Mouse (Mus musculus) intestine, postnatal 0 days (tissue): ENCODE results near the gene Bcl2l1. TPM values are rescaled to one million over a fixed set of nuclear protein-coding genes. Genes with fewer than 3 reads are reported as not detected.

ENCODE experiments used
- ATAC-seq: fragments of 200-750 bp; cut with Nextera tagmentation; 2 replicates; pipeline ENCODE4 v1.8.0; 2017; ENCODE audit warnings: mild to moderate bottlenecking, moderate TSS enrichment, moderate library complexity
- H3K27ac ChIP-seq: fragments of 300-500 bp; sonication (generic); 2 replicates; pipeline ENCODE4 v1.5.1; 2014; ENCODE audit warnings: mild to moderate bottlenecking, low read depth, low read length, moderate library complexity
- H3K27me3 ChIP-seq: fragments of 300-500 bp; sonication (generic); replicated peaks from 2 replicates; pipeline ENCODE4 v1.6.1; 2014; ENCODE audit warnings: low read length, mixed read lengths; ENCODE audit not compliant: control insufficient read depth, insufficient read depth
- H3K36me3 ChIP-seq: fragments of 300-500 bp; sonication (generic); 2 replicates; pipeline ENCODE4 v1.6.1; 2014; ENCODE audit warnings: mild to moderate bottlenecking, moderate library complexity; ENCODE audit not compliant: control insufficient read depth, insufficient read depth
- H3K4me1 ChIP-seq: fragments of 300-500 bp; sonication (generic); replicated peaks from 2 replicates; pipeline ENCODE4 v1.6.1; 2014; ENCODE audit warnings: antibody characterized with exemption, low read length, mixed read lengths; ENCODE audit not compliant: control insufficient read depth, insufficient read depth
- H3K4me2 ChIP-seq: fragments of 300-500 bp; sonication (generic); replicated peaks from 2 replicates; pipeline ENCODE4 v1.6.1; 2014; ENCODE audit warnings: low read depth, mild to moderate bottlenecking, moderate library complexity
- H3K4me3 ChIP-seq: fragments of 300-500 bp; sonication (generic); 2 replicates; pipeline ENCODE4 v1.5.1; 2014; ENCODE audit warnings: low read depth, low read length
- H3K9ac ChIP-seq: fragments of 300-500 bp; sonication (generic); 2 replicates; pipeline ENCODE4 v1.6.1; 2014; ENCODE audit warnings: mild to moderate bottlenecking, low read depth, low read length
- H3K9me3 ChIP-seq: fragments of 300-500 bp; sonication (generic); 2 replicates; pipeline ENCODE4 v1.6.1; 2016; ENCODE audit warnings: mixed run types; ENCODE audit not compliant: control insufficient read depth
- CTCF ChIP-seq: sonication (generic); IDR thresholded peaks from 2 replicates; pipeline ENCODE4 v1.5.1; 2016; ENCODE audit warnings: low read depth, mild to moderate bottlenecking, control low read depth, antibody characterized with exemption, moderate library complexity
- WGBS: fragments of 180-500 bp; shearing (Covaris S2); extraction: QIAGEN DNeasy Blood & Tissue Kit; methylation state at CpG from one replicate; pipeline ENCODE4 v1.1.7; 2014; 5-methylcytosine and 5-hydroxymethylcytosine counted together
- polyA plus RNA-seq: library from polyadenylated mRNA; unstranded; fragments of >200 nt; fragmentation: Nextera tagmentation; extraction: Ambion mirVana; gene quantifications from 2 replicates; pipeline ENCODE4 v1.2.1, GENCODE M21; 2015

Bcl2l1 gene
- polyA plus RNA-seq, 1 experiment from 2014 or later, result 58.5 TPM

- no peak overlapping the region for H3K4me3 ChIP-seq
- no peak overlapping the region for H3K27ac ChIP-seq
- H3K9me3 ChIP-seq, result no peaks in the 10 kb centered on the region
- no peaks in the 10 kb centered on the region for H3K4me1 ChIP-seq
- WGBS, result 92% methylated on average over 5 of the region's 5 CpGs
- H3K9ac ChIP-seq, result no peak overlapping the region
- no peak for TF ChIP-seq CTCF
- H3K27me3 ChIP-seq, result no peaks in the 10 kb centered on the region
- no peak overlapping the region for H3K4me2 ChIP-seq
- peaks cover 31% of the 10 kb centered on the region for H3K36me3 ChIP-seq
- ATAC-seq, result no peak
These were observed 48.3 kb downstream of the Bcl2l1 start for GRCm38 (mm10) chr2:152783241-152783640.

- Histone ChIP-seq H3K4me2 (no peak overlapping the region), H3K9me3 (no peaks in the 10 kb centered on the region), H3K4me3 (no peak overlapping the region), H3K9ac (no peak overlapping the region), H3K4me1 (no peaks in the 10 kb centered on the region), H3K27ac (no peak overlapping the region), H3K36me3 (peaks cover 31% of the 10 kb centered on the region), H3K27me3 (no peaks in the 10 kb centered on the region)
- no peak for TF ChIP-seq CTCF
- WGBS, result 69% methylated on average over 5 of the region's 5 CpGs
- no peak for ATAC-seq
These were observed 48.9 kb downstream of the Bcl2l1 start for GRCm38 (mm10) chr2:152782656-152783055.

- H3K27ac ChIP-seq, result peak overlapping the region; percentile 50
- TF ChIP-seq CTCF, result no peak
- no peaks in the 10 kb centered on the region for H3K27me3 ChIP-seq
- H3K9ac ChIP-seq, result no peak overlapping the region
- no peaks in the 10 kb centered on the region for H3K9me3 ChIP-seq
- ATAC-seq, result peak; percentile 45
- H3K4me3 ChIP-seq, result no peak overlapping the region
- H3K36me3 ChIP-seq, result peaks cover 31% of the 10 kb centered on the region
- H3K4me2 ChIP-seq, result no peak overlapping the region
- no peaks in the 10 kb centered on the region for H3K4me1 ChIP-seq
- WGBS, result 91% methylated on average over 3 of the region's 3 CpGs
These were observed 50.4 kb downstream of the Bcl2l1 start for GRCm38 (mm10) chr2:152781031-152781711.

GRCm38 (mm10) chr2:152780466-152780865 is 51.1 kb downstream of the Bcl2l1 start:
- no peak for TF ChIP-seq CTCF
- Histone ChIP-seq H3K9me3 (no peaks in the 10 kb centered on the region), H3K4me2 (no peak overlapping the region), H3K36me3 (peaks cover 31% of the 10 kb centered on the region), H3K27me3 (no peaks in the 10 kb centered on the region), H3K9ac (no peak overlapping the region), H3K4me3 (no peak overlapping the region), H3K27ac (peak overlapping the region; percentile 50; the same call in 1 of the 2 replicates), H3K4me1 (no peaks in the 10 kb centered on the region)
- WGBS, result 78% methylated on average over 2 of the region's 2 CpGs
- no peak for ATAC-seq

GRCm38 (mm10) chr2:152777081-152777480 is 54.4 kb downstream of the Bcl2l1 start:
- no peak overlapping the region for H3K9ac ChIP-seq
- H3K27ac ChIP-seq, result no peak overlapping the region
- no peak for ATAC-seq
- H3K4me1 ChIP-seq, result no peaks in the 10 kb centered on the region
- TF ChIP-seq CTCF, result no peak
- H3K4me2 ChIP-seq, result no peak overlapping the region
- H3K27me3 ChIP-seq, result no peaks in the 10 kb centered on the region
- 93% methylated on average over 3 of the region's 3 CpGs for WGBS
- H3K9me3 ChIP-seq, result no peaks in the 10 kb centered on the region
- no peak overlapping the region for H3K4me3 ChIP-seq
- peaks cover 23% of the 10 kb centered on the region for H3K36me3 ChIP-seq

GRCm38 (mm10) chr2:152776435-152776834 is 55.1 kb downstream of the Bcl2l1 start:
- Histone ChIP-seq H3K36me3 (peaks cover 17% of the 10 kb centered on the region), H3K4me2 (no peak overlapping the region), H3K4me1 (no peaks in the 10 kb centered on the region), H3K9ac (no peak overlapping the region), H3K27ac (no peak overlapping the region), H3K9me3 (no peaks in the 10 kb centered on the region), H3K4me3 (no peak overlapping the region), H3K27me3 (no peaks in the 10 kb centered on the region)
- no peak for ATAC-seq
- 94% methylated on average over 2 of the region's 2 CpGs for WGBS
- TF ChIP-seq CTCF, result no peak
